Mouse (Mus musculus) kidney, embryonic 16.5 days (tissue): ENCODE results near the gene S100a1. TPM values are rescaled to one million over a fixed set of nuclear protein-coding genes. Genes with fewer than 3 reads are reported as not detected.
A peak's percentile ranks its signal among the peaks of the same experiment; 100 is the strongest.

Experiments
- ATAC-seq: fragments of 200-750 bp; cut with Nextera tagmentation; 2 replicates; pipeline ENCODE4 v1.8.0; 2017; ENCODE audit warnings: moderate TSS enrichment; ENCODE audit not compliant: low FRiP score, low TSS enrichment
- H3K27ac ChIP-seq: fragments of 300-500 bp; sonication (generic); 2 replicates; pipeline ENCODE4 v1.5.1; 2014; ENCODE audit warnings: low read length
- H3K27me3 ChIP-seq: fragments of 300-500 bp; sonication (generic); 2 replicates; pipeline ENCODE4 v1.6.1; 2014; ENCODE audit warnings: low read length, control low read depth, mixed read lengths; ENCODE audit not compliant: insufficient read depth
- H3K36me3 ChIP-seq: fragments of 300-500 bp; sonication (generic); 2 replicates; pipeline ENCODE4 v1.6.1; 2014; ENCODE audit warnings: low read length, control low read depth, mixed read lengths; ENCODE audit not compliant: insufficient read depth
- H3K4me1 ChIP-seq: fragments of 300-500 bp; sonication (generic); 2 replicates; pipeline ENCODE4 v1.6.1; 2014; ENCODE audit warnings: low read length, control low read depth, mixed read lengths; ENCODE audit not compliant: insufficient read depth
- H3K4me2 ChIP-seq: fragments of 300-500 bp; sonication (generic); replicated peaks from 2 replicates; pipeline ENCODE4 v1.6.1; 2014; ENCODE audit warnings: low read depth, low read length
- H3K4me3 ChIP-seq: fragments of 300-500 bp; sonication (generic); 2 replicates; pipeline ENCODE4 v1.5.1; 2014; ENCODE audit warnings: mild to moderate bottlenecking, low read length
- H3K9ac ChIP-seq: fragments of 300-500 bp; sonication (generic); replicated peaks from 2 replicates; pipeline ENCODE4 v1.6.1; 2014; ENCODE audit warnings: low read length
- H3K9me3 ChIP-seq: fragments of 300-500 bp; sonication (generic); 2 replicates; pipeline ENCODE4 v1.6.1; 2016; ENCODE audit warnings: low read length, control low read depth
- WGBS: fragments of 180-500 bp; shearing (Covaris S2); extraction: QIAGEN DNeasy Blood & Tissue Kit; methylation state at CpG from one replicate; pipeline ENCODE4 v1.1.7; 2014; 5-methylcytosine and 5-hydroxymethylcytosine counted together
- polyA plus RNA-seq: library from polyadenylated mRNA; unstranded; fragments of >200 nt; fragmentation: Nextera tagmentation; extraction: Ambion mirVana; gene quantifications from 2 replicates; pipeline ENCODE4 v1.2.1, GENCODE M21; 2015

S100a1 gene
- polyA plus RNA-seq, 1 experiment from 2014 or later = 122 TPM

DNA sequence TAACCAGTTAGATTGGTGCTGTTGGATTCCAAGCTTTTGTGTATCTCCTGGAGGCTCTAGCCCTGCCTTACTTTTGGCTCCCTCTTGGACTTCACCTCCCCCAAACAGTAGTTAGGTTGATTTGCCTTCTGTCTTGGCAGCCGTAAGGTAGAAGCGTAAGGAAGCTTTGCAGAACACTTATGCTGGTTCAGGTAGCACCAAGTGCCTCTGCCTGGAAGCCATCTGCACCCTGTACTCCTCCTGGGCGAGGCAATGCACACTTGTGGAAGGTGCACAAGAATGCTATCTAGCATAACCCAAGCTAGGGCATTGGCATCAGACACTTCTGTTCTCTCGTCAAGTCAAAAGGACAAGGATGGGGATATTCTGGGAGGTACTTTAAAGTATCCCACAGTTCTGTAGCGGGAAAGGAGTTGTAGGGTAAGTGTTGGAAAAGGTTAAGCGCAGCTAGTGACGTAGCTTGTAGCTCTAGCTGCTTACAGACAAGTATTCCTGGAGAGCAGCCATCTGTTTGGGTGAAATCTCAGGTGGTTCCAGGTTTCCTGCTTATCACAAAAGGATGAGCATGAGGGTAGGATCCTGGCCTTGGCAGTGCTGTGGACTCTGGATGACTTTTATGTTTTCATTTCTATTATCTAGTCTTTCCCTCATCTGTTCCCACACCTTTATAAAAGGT is 18.2 kb downstream of the S100a1 start:
- no peak overlapping the region for H3K4me2 ChIP-seq
- 91% methylated on average over 7 of the region's 7 CpGs for WGBS
- H3K27ac ChIP-seq = no peak overlapping the region
- no peak overlapping the region for H3K9ac ChIP-seq
- H3K4me3 ChIP-seq = no peak overlapping the region
- H3K9me3 ChIP-seq = no peaks in the 10 kb centered on the region
- ATAC-seq = no peak
- H3K36me3 ChIP-seq = peaks cover 31% of the 10 kb centered on the region
- H3K4me1 ChIP-seq = no peaks in the 10 kb centered on the region
- H3K27me3 ChIP-seq = no peaks in the 10 kb centered on the region

GRCm38 (mm10) chr3:90493831-90494540 is 20.2 kb downstream of the S100a1 start:
- Histone ChIP-seq H3K9ac (no peak overlapping the region), H3K27ac (no peak overlapping the region)

DNA sequence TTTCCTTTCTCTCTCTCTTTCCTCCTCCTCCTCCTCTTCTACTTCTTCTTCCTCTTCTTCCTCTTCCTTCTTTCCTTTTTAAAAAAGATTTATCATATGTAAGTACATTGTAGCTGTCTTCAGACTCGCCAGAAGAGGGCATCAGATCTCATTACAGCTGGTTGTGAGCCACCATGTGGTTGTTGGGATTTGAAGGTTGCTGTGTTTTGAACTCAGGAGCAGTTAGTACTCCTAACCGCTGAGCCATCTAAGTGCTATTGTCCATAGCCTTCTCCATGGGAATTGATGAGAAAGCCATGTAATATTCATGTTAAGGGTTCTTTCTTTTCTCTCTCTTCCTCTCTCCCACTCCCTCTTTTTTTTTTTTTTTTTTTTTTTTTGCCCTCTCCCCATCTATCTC is 22.8 kb downstream of the S100a1 start:
- Histone ChIP-seq H3K4me3 (no peak overlapping the region), H3K9me3 (no peaks in the 10 kb centered on the region), H3K36me3 (peaks cover 25% of the 10 kb centered on the region), H3K27me3 (no peaks in the 10 kb centered on the region), H3K27ac (no peak overlapping the region), H3K9ac (no peak overlapping the region), H3K4me2 (no peak overlapping the region), H3K4me1 (peaks cover 6% of the 10 kb centered on the region)
- ATAC-seq = no peak
- 41% methylated on average over 2 of the region's 2 CpGs for WGBS

More at GRCm38 (mm10) chr3:90493831-90494540, 20.2 kb downstream of the S100a1 start:
- no peak overlapping the region for H3K4me3 ChIP-seq
- H3K36me3 ChIP-seq = peaks cover 24% of the 10 kb centered on the region
- H3K4me2 ChIP-seq = no peak overlapping the region
- ATAC-seq = no peak
- 61% methylated on average over 4 of the region's 4 CpGs for WGBS
- no peaks in the 10 kb centered on the region for H3K27me3 ChIP-seq
- H3K4me1 ChIP-seq = peaks cover 6% of the 10 kb centered on the region
- H3K9me3 ChIP-seq = no peaks in the 10 kb centered on the region

GRCm38 (mm10) chr3:90490696-90491256 is 23.4 kb downstream of the S100a1 start, which contains the start of gene Snapin:
Gene Snapin (minus strand): TSS chr3:90491033.
- peak within 1 kb of the TSS; percentile 77 for H3K27ac ChIP-seq
- under 1% methylated on average over 37 of the region's 37 CpGs for WGBS
- peak; percentile 97 for ATAC-seq
- peaks cover 31% of the 10 kb centered on the region for H3K36me3 ChIP-seq
- H3K9ac ChIP-seq = peak within 1 kb of the TSS; percentile 86
- peaks cover 6% of the 10 kb centered on the region for H3K4me1 ChIP-seq
- peak within 1 kb of the TSS; percentile 69 for H3K4me2 ChIP-seq
- no peaks in the 10 kb centered on the region for H3K9me3 ChIP-seq
- H3K4me3 ChIP-seq = peak within 1 kb of the TSS; percentile 91
- no peaks in the 10 kb centered on the region for H3K27me3 ChIP-seq

DNA sequence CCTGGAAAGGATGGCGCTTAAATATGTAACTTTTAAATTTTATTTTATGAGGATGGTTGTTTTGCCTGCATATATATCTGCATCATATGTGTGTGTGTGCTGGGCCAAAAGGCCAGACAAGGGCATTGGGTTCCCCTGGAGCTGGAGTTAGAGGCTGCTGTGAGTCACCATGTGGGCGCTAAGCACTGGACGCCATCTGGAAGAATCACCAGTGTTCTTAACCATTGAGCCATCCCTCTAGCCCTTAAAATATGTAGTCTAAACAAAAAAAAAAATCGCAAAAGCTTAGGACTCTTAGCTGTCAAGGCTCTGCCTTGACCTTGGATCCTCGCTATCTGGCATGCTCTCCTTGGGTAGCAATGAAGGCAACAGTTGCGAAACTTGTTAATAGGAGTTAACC is 25.6 kb downstream of the S100a1 start:
- H3K27me3 ChIP-seq = no peaks in the 10 kb centered on the region
- no peak overlapping the region for H3K4me3 ChIP-seq
- WGBS = 85% methylated on average over 6 of the region's 6 CpGs
- H3K4me1 ChIP-seq = peaks cover 6% of the 10 kb centered on the region
- ATAC-seq = no peak
- peaks cover 46% of the 10 kb centered on the region for H3K36me3 ChIP-seq
- H3K9ac ChIP-seq = no peak overlapping the region
- no peaks in the 10 kb centered on the region for H3K9me3 ChIP-seq
- no peak overlapping the region for H3K27ac ChIP-seq
- no peak overlapping the region for H3K4me2 ChIP-seq

- WGBS = 35% methylated on average over 5 of the region's 5 CpGs
- H3K9ac ChIP-seq = no peak overlapping the region
- H3K9me3 ChIP-seq = no peaks in the 10 kb centered on the region
Observed at GRCm38 (mm10) chr3:90486998-90487397, 27.2 kb downstream of the S100a1 start.

DNA sequence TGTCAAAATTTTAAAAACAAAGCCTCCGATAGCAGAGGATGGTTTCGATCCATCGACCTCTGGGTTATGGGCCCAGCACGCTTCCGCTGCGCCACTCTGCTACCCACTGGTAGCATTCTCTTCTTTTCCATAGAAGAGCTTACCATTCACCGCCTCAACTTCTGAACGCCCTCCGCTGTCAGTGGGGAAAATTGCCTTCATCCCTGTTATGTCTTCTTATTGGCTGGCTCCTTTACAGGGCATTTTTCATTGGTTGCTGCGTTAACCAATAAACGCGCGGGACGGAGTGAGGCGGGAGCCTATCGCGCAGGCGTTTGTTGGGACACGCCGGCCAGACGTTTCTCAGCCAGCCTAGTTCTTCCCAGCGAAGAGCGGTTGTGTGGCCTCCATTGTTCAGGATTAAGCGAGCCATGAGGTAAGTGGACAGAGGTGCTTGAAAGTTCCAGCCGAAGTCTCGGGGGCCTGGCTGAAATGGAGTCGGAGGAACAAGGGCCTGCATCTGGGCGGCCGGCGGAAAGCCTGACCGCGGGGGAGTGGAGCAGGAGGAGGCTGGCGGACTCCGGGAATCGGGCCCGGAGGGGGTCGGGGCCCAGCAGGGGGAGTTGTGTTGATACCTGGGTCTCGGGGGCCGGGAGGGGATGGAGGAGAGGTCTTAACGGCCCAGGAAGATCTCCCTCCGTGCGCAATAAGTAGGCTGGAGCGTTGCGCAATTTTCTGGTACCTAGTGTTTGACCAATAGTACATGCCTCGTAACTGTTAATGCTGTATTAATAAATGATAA is 38.2 kb downstream of the S100a1 start, which contains the start of gene Ilf2:
Gene Ilf2 (plus strand): TSS at position 296 of the 781 bp plus-strand sequence.
- peak; percentile 99 for ATAC-seq
- 0% methylated on average over 45 of the region's 45 CpGs for WGBS
- Histone ChIP-seq H3K4me1 (peaks cover 8% of the 10 kb centered on the region), H3K9me3 (no peaks in the 10 kb centered on the region), H3K9ac (peak within 1 kb of the TSS; percentile 96), H3K4me3 (peak within 1 kb of the TSS; percentile 94), H3K4me2 (peak within 1 kb of the TSS; percentile 70), H3K27ac (peak within 1 kb of the TSS; percentile 96), H3K27me3 (no peaks in the 10 kb centered on the region), H3K36me3 (peaks cover 26% of the 10 kb centered on the region)

More at GRCm38 (mm10) chr3:90486998-90487397, 27.2 kb downstream of the S100a1 start:
- no peak overlapping the region for H3K27ac ChIP-seq
- ATAC-seq = no peak
- H3K4me3 ChIP-seq = no peak overlapping the region
- H3K4me2 ChIP-seq = no peak overlapping the region
- no peaks in the 10 kb centered on the region for H3K27me3 ChIP-seq
- H3K4me1 ChIP-seq = peaks cover 6% of the 10 kb centered on the region
- peaks cover 56% of the 10 kb centered on the region for H3K36me3 ChIP-seq

- no peak; the same call in 1 of the 2 replicates for ATAC-seq
- Histone ChIP-seq H3K4me3 (peak overlapping the region; percentile 94), H3K36me3 (peaks cover 18% of the 10 kb centered on the region), H3K9ac (no peak overlapping the region), H3K27me3 (no peaks in the 10 kb centered on the region), H3K4me1 (peaks cover 8% of the 10 kb centered on the region), H3K4me2 (peak overlapping the region; percentile 52), H3K9me3 (no peaks in the 10 kb centered on the region), H3K27ac (no peak overlapping the region)
- WGBS = 40% methylated on average over 15 of the region's 16 CpGs
Observed at GRCm38 (mm10) chr3:90475151-90475830, 38.9 kb downstream of the S100a1 start.

GRCm38 (mm10) chr3:90472213-90472612 is 42.0 kb downstream of the S100a1 start:
- no peaks in the 10 kb centered on the region for H3K9me3 ChIP-seq
- WGBS = 28% methylated on average over 3 of the region's 3 CpGs
- no peak overlapping the region for H3K4me3 ChIP-seq
- no peaks in the 10 kb centered on the region for H3K36me3 ChIP-seq
- no peaks in the 10 kb centered on the region for H3K27me3 ChIP-seq
- H3K9ac ChIP-seq = no peak overlapping the region
- H3K4me2 ChIP-seq = no peak overlapping the region
- H3K27ac ChIP-seq = no peak overlapping the region
- no peak for ATAC-seq
- peaks cover 6% of the 10 kb centered on the region for H3K4me1 ChIP-seq
